Mouse (Mus musculus) stomach, embryonic 16.5 days (tissue): ENCODE measurements at regions not wholly inside any gene's neighbourhood (a gene's known extent, or its start where the extent isn't known, plus 50 kb on each side); places are given as distances from the start of the nearest gene placed in this dataset.

Source experiments
- ATAC-seq: fragments of 200-750 bp; cut with Nextera tagmentation; 2 replicates; pipeline ENCODE4 v1.8.0; 2017; ENCODE audit warnings: moderate number of reproducible peaks, moderate TSS enrichment; ENCODE audit not compliant: insufficient read depth, low FRiP score
- H3K27ac ChIP-seq: fragments of 300-500 bp; sonication (generic); 2 replicates; pipeline ENCODE4 v1.5.1; 2014; ENCODE audit warnings: low read length
- H3K27me3 ChIP-seq: fragments of 300-500 bp; sonication (generic); 2 replicates; pipeline ENCODE4 v1.6.1; 2014; ENCODE audit warnings: low read length, control low read depth, mixed read lengths; ENCODE audit not compliant: control insufficient read depth, insufficient read depth
- H3K36me3 ChIP-seq: fragments of 300-500 bp; sonication (generic); 2 replicates; pipeline ENCODE4 v1.6.1; 2014; ENCODE audit warnings: low read length; ENCODE audit not compliant: control insufficient read depth, insufficient read depth
- H3K4me1 ChIP-seq: fragments of 300-500 bp; sonication (generic); 2 replicates; pipeline ENCODE4 v1.6.1; 2014; ENCODE audit warnings: low read length, control low read depth, mixed read lengths; ENCODE audit not compliant: control insufficient read depth, insufficient read depth
- H3K4me2 ChIP-seq: fragments of 300-500 bp; sonication (generic); 2 replicates; pipeline ENCODE4 v1.6.1; 2014; ENCODE audit warnings: low read depth, low read length, mixed read lengths
- H3K4me3 ChIP-seq: fragments of 300-500 bp; sonication (generic); replicated peaks from 2 replicates; pipeline ENCODE4 v1.5.1; 2014; ENCODE audit warnings: mild to moderate bottlenecking, low read length
- H3K9ac ChIP-seq: fragments of 300-500 bp; sonication (generic); 2 replicates; pipeline ENCODE4 v1.6.1; 2014; ENCODE audit warnings: low read length
- H3K9me3 ChIP-seq: fragments of 300-500 bp; sonication (generic); replicated peaks from 2 replicates; pipeline ENCODE4 v1.6.1; 2016; ENCODE audit warnings: low read length, control low read depth; ENCODE audit not compliant: control insufficient read depth
- WGBS: fragments of 180-500 bp; shearing (Covaris S2); extraction: QIAGEN DNeasy Blood & Tissue Kit; methylation state at CpG from one replicate; pipeline ENCODE4 v1.1.7; 2014; 5-methylcytosine and 5-hydroxymethylcytosine counted together

DNA sequence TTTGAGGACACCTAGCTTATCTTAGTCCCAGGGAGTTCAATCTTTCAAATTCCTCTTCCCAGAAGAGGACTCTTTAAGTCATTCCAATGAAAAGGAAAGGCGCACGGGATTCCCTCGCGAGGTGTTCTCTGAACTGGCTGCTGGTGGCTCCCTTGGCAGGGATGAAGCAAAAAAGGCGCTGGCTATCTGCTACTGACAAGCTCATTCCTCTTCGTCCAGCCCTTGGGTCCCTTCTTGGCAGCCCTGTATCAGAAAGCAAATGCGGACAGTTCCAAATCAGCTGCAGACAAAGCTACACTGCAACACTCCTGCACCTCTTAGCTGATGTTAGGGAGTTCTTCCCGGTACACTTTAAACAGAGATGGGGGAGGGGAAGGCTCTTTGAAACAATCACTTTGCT is 155.4 kb downstream of the Ifng start:
- Histone ChIP-seq H3K27ac (no peak overlapping the region), H3K36me3 (no peaks in the 10 kb centered on the region), H3K27me3 (no peaks in the 10 kb centered on the region), H3K4me2 (no peak overlapping the region), H3K4me3 (no peak overlapping the region), H3K4me1 (peaks cover 4% of the 10 kb centered on the region; the same call in 1 of the 2 replicates), H3K9ac (no peak overlapping the region), H3K9me3 (no peaks in the 10 kb centered on the region)
- 44% methylated on average over 8 of the region's 8 CpGs for WGBS
- ATAC-seq = no peak

DNA sequence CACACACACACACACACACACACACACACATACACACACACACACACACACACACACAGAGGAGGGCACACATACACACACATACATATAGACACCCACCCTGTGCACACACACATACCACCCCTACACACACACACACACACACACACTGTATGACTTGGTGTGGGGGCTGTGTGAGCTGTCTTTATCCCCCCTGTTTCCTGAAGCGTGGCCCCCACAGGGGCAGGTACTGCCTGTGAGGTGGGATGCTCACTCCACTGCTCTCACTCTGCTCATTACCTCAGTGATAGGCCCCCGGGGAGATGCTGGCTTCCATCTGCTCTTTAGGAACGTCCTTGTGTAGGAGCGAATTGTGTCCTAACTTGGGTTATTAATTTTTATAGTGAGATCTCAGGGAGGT is 157.7 kb downstream of the Ifng start:
- Histone ChIP-seq H3K4me1 (peaks cover 4% of the 10 kb centered on the region; the same call in 1 of the 2 replicates), H3K27me3 (no peaks in the 10 kb centered on the region), H3K27ac (no peak overlapping the region), H3K4me2 (no peak overlapping the region), H3K9me3 (no peaks in the 10 kb centered on the region), H3K4me3 (no peak overlapping the region), H3K36me3 (no peaks in the 10 kb centered on the region), H3K9ac (no peak overlapping the region)
- no peak for ATAC-seq
- 78% methylated on average over 4 of the region's 4 CpGs for WGBS

DNA sequence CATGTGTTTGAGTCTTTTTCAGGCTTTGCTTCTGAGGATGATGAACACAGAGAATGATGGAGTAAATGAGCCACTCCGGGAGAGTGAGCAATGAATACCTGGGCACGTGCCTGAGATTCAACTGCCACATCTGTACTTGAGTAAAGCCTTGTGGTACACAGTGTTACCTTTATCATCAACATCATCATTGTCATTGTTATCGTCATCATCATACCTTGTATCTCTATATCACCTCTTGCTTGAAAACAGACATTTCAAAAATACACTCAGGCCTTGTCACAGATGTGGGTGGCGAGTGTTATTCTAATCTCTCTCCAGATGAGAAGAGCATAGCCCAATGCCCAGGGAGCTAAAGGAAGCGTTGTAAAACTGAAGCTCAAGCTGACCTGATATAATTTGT is 158.4 kb downstream of the Ifng start:
- Histone ChIP-seq H3K27ac (no peak overlapping the region), H3K4me3 (no peak overlapping the region), H3K27me3 (no peaks in the 10 kb centered on the region), H3K36me3 (no peaks in the 10 kb centered on the region), H3K4me2 (no peak overlapping the region), H3K9ac (no peak overlapping the region), H3K9me3 (no peaks in the 10 kb centered on the region), H3K4me1 (peaks cover 4% of the 10 kb centered on the region; the same call in 1 of the 2 replicates)
- no peak for ATAC-seq
- 81% methylated on average over 5 of the region's 5 CpGs for WGBS

DNA sequence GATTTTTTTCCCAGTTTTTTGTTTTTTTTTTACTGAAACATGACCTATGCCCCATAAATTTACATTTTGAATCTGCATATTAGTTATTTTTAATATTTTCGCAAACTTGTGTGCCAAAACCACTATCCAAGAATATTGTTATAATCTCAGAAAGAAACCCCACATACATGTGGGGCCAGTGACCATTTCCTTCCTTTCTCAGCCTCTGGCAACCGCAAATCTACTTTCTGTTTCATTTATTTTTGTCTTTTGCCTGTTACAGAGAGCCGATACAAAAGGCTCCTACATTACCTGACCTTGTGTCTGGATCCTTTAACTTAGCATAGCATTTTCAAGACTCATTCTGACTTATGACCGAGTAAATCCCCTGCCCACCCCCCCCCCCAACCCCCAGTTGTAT is 158.8 kb downstream of the Ifng start:
- ATAC-seq = no peak
- Histone ChIP-seq H3K36me3 (no peaks in the 10 kb centered on the region), H3K9me3 (no peaks in the 10 kb centered on the region), H3K9ac (no peak overlapping the region), H3K4me2 (no peak overlapping the region), H3K27me3 (no peaks in the 10 kb centered on the region), H3K4me3 (no peak overlapping the region), H3K27ac (no peak overlapping the region), H3K4me1 (peaks cover 4% of the 10 kb centered on the region; the same call in 1 of the 2 replicates)
- 81% methylated on average over 4 of the region's 4 CpGs for WGBS

DNA sequence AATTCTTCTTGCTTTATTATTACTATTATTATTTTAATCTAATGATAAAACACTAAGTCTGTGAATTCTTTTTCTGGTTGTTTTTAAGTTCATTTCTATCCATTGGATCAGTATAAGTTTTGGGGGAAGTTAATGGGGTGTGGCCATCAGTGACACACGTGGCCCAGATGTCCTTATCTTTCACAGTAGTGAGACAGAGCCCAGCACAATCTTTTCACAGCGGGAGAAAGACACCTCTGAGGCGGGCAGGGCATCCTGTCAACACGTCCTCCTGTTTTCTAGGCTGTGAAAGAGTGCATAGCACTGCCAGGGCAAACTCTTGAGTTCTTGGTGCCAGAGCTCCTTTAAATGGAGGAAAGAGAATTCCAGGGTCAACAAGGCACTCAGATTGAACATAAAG is 162.1 kb downstream of the Ifng start:
- WGBS = 48% methylated on average over 4 of the region's 4 CpGs
- H3K4me2 ChIP-seq = no peak overlapping the region
- no peak overlapping the region for H3K9ac ChIP-seq
- H3K27ac ChIP-seq = no peak overlapping the region
- no peak for ATAC-seq
- H3K9me3 ChIP-seq = no peaks in the 10 kb centered on the region
- no peak overlapping the region for H3K4me3 ChIP-seq
- no peaks in the 10 kb centered on the region for H3K36me3 ChIP-seq
- H3K4me1 ChIP-seq = no peaks in the 10 kb centered on the region
- H3K27me3 ChIP-seq = no peaks in the 10 kb centered on the region

DNA sequence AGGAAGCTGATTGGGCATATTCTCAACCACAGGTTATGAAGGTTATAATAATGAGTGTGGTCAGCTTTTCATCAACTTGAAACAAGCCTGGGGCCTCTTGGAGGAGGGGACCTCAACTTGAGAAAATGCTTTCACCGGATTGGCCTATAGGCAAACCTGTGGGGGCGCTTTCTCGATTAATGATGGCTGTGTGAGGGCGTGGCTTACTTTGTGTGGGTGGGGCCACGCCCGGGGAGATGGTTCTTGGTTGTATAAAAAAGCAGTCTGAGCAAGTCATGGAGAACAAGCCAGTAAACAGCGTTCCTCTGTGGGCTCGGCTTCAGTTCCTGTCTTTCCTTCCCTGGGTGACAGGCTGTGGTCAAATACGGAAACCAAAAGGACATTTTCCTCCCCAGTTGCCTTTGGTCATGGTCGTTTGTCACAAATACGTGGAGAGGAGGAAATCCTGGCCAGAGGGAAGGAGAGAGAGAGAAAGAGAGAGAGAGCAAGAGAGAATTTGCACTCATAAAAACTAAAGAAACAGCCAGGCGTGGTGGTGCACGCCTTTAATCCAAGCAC is 163.1 kb downstream of the Ifng start:
- 86% methylated on average over 13 of the region's 13 CpGs for WGBS
- no peaks in the 10 kb centered on the region for H3K27me3 ChIP-seq
- ATAC-seq = no peak

DNA sequence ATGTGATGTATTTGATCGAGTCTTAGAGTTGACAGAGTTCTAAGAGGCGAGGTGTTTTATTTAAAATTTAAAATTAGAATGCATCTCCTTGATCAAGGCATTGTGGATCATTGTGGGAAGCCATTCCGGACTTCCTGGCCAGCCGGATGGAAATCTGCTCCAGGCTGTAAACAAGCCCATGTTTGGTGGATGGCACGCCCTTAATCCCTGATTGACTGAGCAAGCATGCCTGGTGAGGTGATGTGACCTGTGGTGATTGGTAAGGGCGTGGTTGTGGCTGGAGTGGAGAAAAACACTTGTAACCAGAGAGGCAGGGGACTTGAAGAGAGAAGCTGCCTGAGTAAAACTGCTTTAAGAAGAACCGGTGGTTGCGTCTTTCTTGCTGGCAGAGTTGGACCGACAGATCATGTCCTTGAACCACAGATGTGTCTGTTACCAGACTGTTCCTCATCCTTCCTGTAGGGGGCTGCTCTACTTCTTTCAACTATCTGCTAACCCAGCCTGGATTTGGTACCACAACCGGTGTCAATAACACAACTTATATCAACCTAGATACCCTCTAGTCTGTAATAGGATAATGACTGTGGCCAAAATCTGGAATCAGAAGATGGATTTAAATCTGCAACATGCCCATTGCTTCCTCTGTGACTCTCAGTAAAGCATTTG is 164.4 kb downstream of the Ifng start:
- 90% methylated on average over 10 of the region's 10 CpGs for WGBS
- no peaks in the 10 kb centered on the region for H3K4me1 ChIP-seq
- H3K36me3 ChIP-seq = no peaks in the 10 kb centered on the region
- no peak overlapping the region for H3K4me2 ChIP-seq
- no peaks in the 10 kb centered on the region for H3K27me3 ChIP-seq
- H3K4me3 ChIP-seq = no peak overlapping the region
- no peak for ATAC-seq
- H3K27ac ChIP-seq = no peak overlapping the region
- H3K9ac ChIP-seq = no peak overlapping the region
- no peaks in the 10 kb centered on the region for H3K9me3 ChIP-seq

More for the DNA sequence above, 163.1 kb downstream of the Ifng start:
- no peak overlapping the region for H3K27ac ChIP-seq
- no peak overlapping the region for H3K4me2 ChIP-seq
- H3K9ac ChIP-seq = no peak overlapping the region
- H3K4me1 ChIP-seq = no peaks in the 10 kb centered on the region
- H3K9me3 ChIP-seq = no peaks in the 10 kb centered on the region
- no peaks in the 10 kb centered on the region for H3K36me3 ChIP-seq
- no peak overlapping the region for H3K4me3 ChIP-seq

DNA sequence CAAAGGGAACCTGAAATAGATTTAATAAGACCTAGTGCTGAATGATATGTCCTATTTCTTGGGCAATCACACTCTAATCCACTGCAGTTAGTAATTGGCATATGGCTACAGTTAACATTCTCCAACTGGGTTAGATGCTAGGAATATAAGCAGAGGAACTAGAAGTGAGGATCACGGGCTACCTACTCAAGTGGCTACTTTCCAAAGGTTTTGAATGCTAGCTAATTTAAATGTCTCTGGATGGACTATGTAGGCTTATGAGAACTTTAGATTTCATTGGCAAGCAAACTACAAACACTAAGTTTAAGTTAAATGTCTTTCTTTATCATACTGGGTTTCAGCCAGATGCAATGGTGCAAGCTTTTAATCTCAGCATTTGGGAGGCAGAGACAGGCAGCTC is 166.6 kb downstream of the Ifng start:
- Histone ChIP-seq H3K4me2 (no peak overlapping the region), H3K4me3 (no peak overlapping the region), H3K9me3 (no peaks in the 10 kb centered on the region), H3K9ac (no peak overlapping the region), H3K36me3 (no peaks in the 10 kb centered on the region), H3K27me3 (no peaks in the 10 kb centered on the region), H3K27ac (no peak overlapping the region), H3K4me1 (no peaks in the 10 kb centered on the region)
- WGBS = 81% methylated on average over 1 of the region's 1 CpGs
- ATAC-seq = no peak

DNA sequence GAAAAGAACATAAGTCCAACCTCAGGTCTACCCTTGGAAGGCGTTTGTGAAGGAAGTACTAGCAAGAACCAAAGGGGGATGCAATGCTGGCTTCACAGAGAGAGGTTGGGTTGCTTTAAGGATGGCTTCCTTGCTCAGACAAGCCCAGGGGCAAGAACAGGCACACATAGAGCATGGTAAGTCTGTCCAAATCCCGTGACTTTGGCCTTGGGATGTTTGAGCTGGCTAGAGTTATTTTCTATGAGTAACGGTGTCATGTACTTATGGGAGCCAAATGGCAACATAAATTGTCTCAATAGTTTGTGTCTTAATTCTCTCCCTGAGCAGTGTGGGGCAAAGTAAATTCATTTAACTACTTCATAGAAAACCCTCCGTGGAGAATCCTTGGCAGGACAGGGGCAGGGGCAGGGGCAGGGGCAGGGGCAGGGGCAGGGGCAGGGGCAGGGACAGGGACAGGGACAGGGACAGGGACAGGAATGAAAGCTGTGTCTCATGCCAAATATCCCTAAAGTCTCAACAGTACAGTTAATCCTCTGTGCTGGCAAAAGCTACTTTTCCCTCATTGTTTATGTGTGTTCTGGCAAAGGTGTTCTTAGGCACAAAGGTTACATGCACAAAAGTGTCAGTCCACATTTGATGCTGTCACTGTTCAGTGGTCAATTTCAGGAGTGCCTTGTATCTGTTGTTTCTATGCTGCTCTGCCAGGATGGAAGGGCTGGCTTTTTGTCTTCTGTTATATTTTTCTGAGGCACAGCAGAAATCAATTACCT is 167.7 kb downstream of the Ifng start:
- Histone ChIP-seq H3K36me3 (no peaks in the 10 kb centered on the region), H3K4me1 (no peaks in the 10 kb centered on the region), H3K27ac (no peak overlapping the region), H3K9me3 (no peaks in the 10 kb centered on the region), H3K9ac (no peak overlapping the region), H3K4me2 (no peak overlapping the region), H3K27me3 (no peaks in the 10 kb centered on the region), H3K4me3 (no peak overlapping the region)
- ATAC-seq = no peak
- 54% methylated on average over 4 of the region's 4 CpGs for WGBS
